Mouse (Mus musculus): ENCODE measurements around the gene Tsen54. TPM values are rescaled to one million over a fixed set of nuclear protein-coding genes. Genes with fewer than 3 reads are reported as not detected.
A peak's percentile ranks its signal among the peaks of the same experiment; 100 is the strongest.

Tsen54 gene
- polyA plus RNA-seq, 1 experiment from 2014 or later, result 23.0 TPM

- H3K27ac ChIP-seq (ENCODE audit: poor library complexity, severe bottlenecking), result peak overlapping the region; percentile 77
- H3K4me2 ChIP-seq, result no peak overlapping the region
- peaks cover 19% of the 10 kb centered on the region; the same call in 1 of the 2 replicates for H3K36me3 ChIP-seq
- peak overlapping the region; percentile 25; the same call in 1 of the 2 replicates for H3K9ac ChIP-seq
- H3K9me3 ChIP-seq (replicated peaks), result no peaks in the 10 kb centered on the region
- 86% methylated on average over 17 of the region's 17 CpGs for WGBS
- peaks cover 70% of the 10 kb centered on the region for H3K4me1 ChIP-seq (replicated peaks)
- ATAC-seq (ENCODE audit: insufficient number of reproducible peaks, low FRiP score), result no peak
- H3K4me3 ChIP-seq, result no peak overlapping the region
- H3K27me3 ChIP-seq (replicated peaks), result no peaks in the 10 kb centered on the region
Measured at GRCm38 (mm10) chr11:115777487-115778335, 36.8 kb upstream of the Tsen54 start.

DNA sequence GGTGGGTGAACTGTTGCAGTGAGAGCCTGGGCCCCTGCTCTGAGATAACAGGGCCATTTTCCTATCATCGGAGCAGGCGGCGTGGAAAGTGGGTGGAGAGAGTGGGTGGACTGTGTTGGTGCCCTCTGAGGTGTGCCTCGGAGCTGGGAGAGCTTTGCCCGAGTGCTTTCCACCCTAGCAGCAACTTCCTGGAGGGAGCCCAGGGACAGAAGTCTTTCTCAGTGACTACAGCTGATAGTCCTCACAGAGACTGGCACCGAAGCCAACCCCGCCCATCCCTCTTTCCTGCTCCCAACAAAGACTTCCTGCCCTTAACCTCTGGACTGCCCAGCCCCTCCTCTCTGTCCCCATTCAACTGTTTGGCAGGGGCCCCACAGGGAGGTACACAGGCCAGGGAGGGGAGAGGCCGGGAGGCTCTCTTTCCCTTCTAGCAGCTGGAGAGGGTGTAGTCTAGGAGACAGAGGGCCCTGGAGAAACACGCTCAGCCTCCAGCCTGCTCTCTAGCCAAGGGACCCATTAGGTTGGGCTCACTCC is 35.4 kb upstream of the Tsen54 start:
- Histone ChIP-seq H3K36me3 (peaks cover 17% of the 10 kb centered on the region; the same call in 1 of the 2 replicates), H3K27ac (ENCODE audit: poor library complexity, severe bottlenecking) (peak overlapping the region; percentile 97), H3K4me2 (peak overlapping the region; percentile 62), H3K9me3 (replicated peaks) (no peaks in the 10 kb centered on the region), H3K9ac (peak overlapping the region; percentile 56; the same call in 1 of the 2 replicates), H3K4me1 (replicated peaks) (peaks cover 77% of the 10 kb centered on the region), H3K27me3 (replicated peaks) (no peaks in the 10 kb centered on the region), H3K4me3 (peak overlapping the region; percentile 16)
- peak; percentile 89 for ATAC-seq (ENCODE audit: insufficient number of reproducible peaks, low FRiP score)
- 3% methylated on average over 9 of the region's 9 CpGs for WGBS

DNA sequence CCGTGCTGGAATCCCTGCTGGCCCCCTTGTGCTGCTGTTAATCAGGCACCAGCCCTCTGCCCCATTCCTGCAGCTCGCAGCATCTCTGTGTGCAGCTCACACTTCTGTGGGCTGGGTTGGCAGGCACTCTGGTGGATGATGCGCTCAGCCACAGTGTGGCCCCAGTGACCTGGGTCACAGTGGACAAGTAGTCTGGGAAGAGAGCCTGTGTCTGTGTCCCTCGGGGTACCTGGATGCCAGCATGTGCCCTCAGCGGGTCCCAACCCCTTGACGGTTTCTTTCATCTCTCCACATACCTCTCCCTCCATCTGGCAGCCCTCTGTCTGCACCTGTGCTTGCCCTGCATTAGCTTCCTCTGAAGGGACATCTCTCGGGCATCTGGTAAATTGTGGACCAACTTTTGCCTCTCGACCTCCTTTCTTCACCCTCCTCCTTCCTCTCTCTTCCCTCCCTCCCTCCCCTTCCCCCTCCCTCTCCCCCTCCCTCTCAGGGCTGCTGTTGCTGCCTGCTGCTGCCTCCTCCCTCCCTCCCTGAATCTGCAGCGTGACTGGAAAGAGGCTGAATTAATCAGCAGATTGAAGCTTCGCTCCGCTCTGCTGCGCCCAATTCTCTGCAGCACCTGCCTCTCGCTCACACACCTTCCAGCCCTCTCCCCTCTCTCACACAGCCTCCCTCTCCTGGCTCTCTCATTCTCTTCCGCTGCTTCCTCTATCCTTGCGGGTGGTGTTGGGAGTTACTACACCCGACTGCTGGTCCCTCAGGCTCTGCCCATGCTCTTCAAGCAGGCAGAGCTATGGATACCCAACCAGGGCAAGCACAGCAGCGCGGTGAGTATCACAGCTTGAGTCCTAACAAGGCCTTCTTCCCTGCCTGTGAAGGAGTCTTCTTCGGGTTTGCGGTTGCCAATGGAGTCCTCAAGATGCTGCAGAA is 34.1 kb upstream of the Tsen54 start:
- ATAC-seq (ENCODE audit: insufficient number of reproducible peaks, low FRiP score), result no peak
- Histone ChIP-seq H3K27ac (ENCODE audit: poor library complexity, severe bottlenecking) (peak overlapping the region; percentile 97), H3K4me3 (0 out of 2 replicates have a peak overlapping the region, but pooled peaks have one; percentile 4), H3K9ac (peak overlapping the region; percentile 56), H3K27me3 (replicated peaks) (no peaks in the 10 kb centered on the region), H3K4me2 (peak overlapping the region; percentile 62), H3K36me3 (peaks cover 18% of the 10 kb centered on the region; the same call in 1 of the 2 replicates), H3K9me3 (replicated peaks) (no peaks in the 10 kb centered on the region), H3K4me1 (replicated peaks) (peaks cover 67% of the 10 kb centered on the region)
- 23% methylated on average over 20 of the region's 20 CpGs for WGBS

- H3K9ac ChIP-seq, result no peak overlapping the region
- 79% methylated on average over 6 of the region's 6 CpGs for WGBS
- no peak overlapping the region for H3K4me2 ChIP-seq
- H3K36me3 ChIP-seq, result peaks cover 66% of the 10 kb centered on the region
- H3K27ac ChIP-seq (ENCODE audit: poor library complexity, severe bottlenecking), result no peak overlapping the region
- H3K9me3 ChIP-seq (replicated peaks), result no peaks in the 10 kb centered on the region
- ATAC-seq (ENCODE audit: insufficient number of reproducible peaks, low FRiP score), result no peak
- H3K4me1 ChIP-seq (replicated peaks), result peaks cover 8% of the 10 kb centered on the region
- H3K4me3 ChIP-seq, result no peak overlapping the region
- no peaks in the 10 kb centered on the region for H3K27me3 ChIP-seq (replicated peaks)
Measured at GRCm38 (mm10) chr11:115786473-115786872, 28.1 kb upstream of the Tsen54 start.

DNA sequence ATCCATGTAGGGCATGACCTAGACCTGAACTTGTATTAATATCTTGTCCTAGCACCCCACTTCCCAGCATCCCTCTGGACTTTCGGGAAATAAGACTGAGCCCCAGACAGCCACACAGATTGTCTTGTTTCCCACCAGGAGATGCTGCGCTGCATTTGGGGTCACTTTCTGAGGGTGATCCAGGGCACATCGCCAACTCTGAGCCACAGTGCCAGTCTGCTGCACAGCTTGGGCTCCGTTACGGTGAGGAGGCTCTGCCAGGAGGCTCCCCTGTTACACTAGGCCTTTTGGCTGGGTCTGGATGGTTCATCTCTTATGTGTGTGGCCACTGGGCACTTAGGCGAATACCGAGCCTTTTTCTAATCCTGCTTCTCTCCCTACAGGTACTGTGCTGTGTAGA is 24.7 kb upstream of the Tsen54 start:
- WGBS, result 92% methylated on average over 7 of the region's 7 CpGs
- no peaks in the 10 kb centered on the region for H3K4me1 ChIP-seq (replicated peaks)
- H3K9me3 ChIP-seq (replicated peaks), result no peaks in the 10 kb centered on the region
- H3K9ac ChIP-seq, result no peak overlapping the region
- peaks cover 92% of the 10 kb centered on the region for H3K36me3 ChIP-seq
- no peaks in the 10 kb centered on the region for H3K27me3 ChIP-seq (replicated peaks)
- H3K27ac ChIP-seq (ENCODE audit: poor library complexity, severe bottlenecking), result no peak overlapping the region
- no peak overlapping the region for H3K4me2 ChIP-seq
- H3K4me3 ChIP-seq, result no peak overlapping the region
- ATAC-seq (ENCODE audit: insufficient number of reproducible peaks, low FRiP score), result no peak

DNA sequence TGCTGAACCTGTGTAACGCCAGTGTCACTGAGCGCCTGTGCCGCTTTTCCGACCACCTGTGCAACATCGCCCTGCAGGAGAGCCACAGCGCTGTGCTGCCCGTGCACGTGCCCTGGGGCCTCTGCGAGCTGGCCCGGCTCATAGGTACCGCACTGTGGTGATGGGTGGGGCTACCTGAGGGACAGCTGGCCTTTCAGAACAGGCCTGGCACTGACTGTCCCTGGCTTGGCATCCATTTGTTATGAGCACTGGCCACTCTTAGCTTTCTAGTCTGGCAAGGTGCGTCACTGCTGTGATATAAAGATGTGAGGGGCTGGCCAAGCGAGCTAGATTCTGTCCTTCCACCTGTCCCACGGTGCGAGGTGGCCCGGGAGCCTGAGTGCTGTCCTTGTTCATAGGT is 22.6 kb upstream of the Tsen54 start:
- 94% methylated on average over 16 of the region's 16 CpGs for WGBS
- H3K4me1 ChIP-seq (replicated peaks), result no peaks in the 10 kb centered on the region
- no peak for ATAC-seq (ENCODE audit: insufficient number of reproducible peaks, low FRiP score)

GRCm38 (mm10) chr11:115792353-115792752 is 22.2 kb upstream of the Tsen54 start:
- no peak overlapping the region for H3K9ac ChIP-seq
- no peaks in the 10 kb centered on the region for H3K9me3 ChIP-seq (replicated peaks)
- H3K27me3 ChIP-seq (replicated peaks), result no peaks in the 10 kb centered on the region
- H3K4me2 ChIP-seq, result no peak overlapping the region
- no peak for ATAC-seq (ENCODE audit: insufficient number of reproducible peaks, low FRiP score)
- peaks cover 98% of the 10 kb centered on the region for H3K36me3 ChIP-seq
- H3K4me1 ChIP-seq (replicated peaks), result no peaks in the 10 kb centered on the region
- no peak overlapping the region for H3K4me3 ChIP-seq
- 83% methylated on average over 14 of the region's 14 CpGs for WGBS
- H3K27ac ChIP-seq (ENCODE audit: poor library complexity, severe bottlenecking), result no peak overlapping the region

More for the DNA sequence above, 22.6 kb upstream of the Tsen54 start:
- Histone ChIP-seq H3K9ac (no peak overlapping the region), H3K27ac (ENCODE audit: poor library complexity, severe bottlenecking) (no peak overlapping the region), H3K4me3 (no peak overlapping the region), H3K27me3 (replicated peaks) (no peaks in the 10 kb centered on the region), H3K9me3 (replicated peaks) (no peaks in the 10 kb centered on the region), H3K4me2 (no peak overlapping the region), H3K36me3 (peaks cover 98% of the 10 kb centered on the region)

- WGBS, result 78% methylated on average over 15 of the region's 15 CpGs
- Histone ChIP-seq H3K36me3 (peaks cover 99% of the 10 kb centered on the region), H3K4me3 (no peak overlapping the region), H3K27me3 (replicated peaks) (no peaks in the 10 kb centered on the region), H3K27ac (ENCODE audit: poor library complexity, severe bottlenecking) (0 out of 2 replicates have a peak overlapping the region, but pooled peaks have one; percentile 1), H3K4me2 (no peak overlapping the region), H3K9me3 (replicated peaks) (no peaks in the 10 kb centered on the region), H3K4me1 (replicated peaks) (no peaks in the 10 kb centered on the region), H3K9ac (no peak overlapping the region)
- no peak for ATAC-seq (ENCODE audit: insufficient number of reproducible peaks, low FRiP score)
Measured at GRCm38 (mm10) chr11:115796898-115797297, 17.6 kb upstream of the Tsen54 start.

GRCm38 (mm10) chr11:115797665-115798064 is 16.9 kb upstream of the Tsen54 start:
- Histone ChIP-seq H3K4me1 (replicated peaks) (no peaks in the 10 kb centered on the region), H3K4me3 (no peak overlapping the region), H3K27ac (ENCODE audit: poor library complexity, severe bottlenecking) (0 out of 2 replicates have a peak overlapping the region, but pooled peaks have one; percentile 19), H3K4me2 (no peak overlapping the region), H3K27me3 (replicated peaks) (no peaks in the 10 kb centered on the region), H3K36me3 (peaks cover 99% of the 10 kb centered on the region), H3K9me3 (replicated peaks) (no peaks in the 10 kb centered on the region), H3K9ac (no peak overlapping the region)
- 76% methylated on average over 9 of the region's 9 CpGs for WGBS
- no peak for ATAC-seq (ENCODE audit: insufficient number of reproducible peaks, low FRiP score)

GRCm38 (mm10) chr11:115800981-115801380 is 13.5 kb upstream of the Tsen54 start:
- 91% methylated on average over 18 of the region's 18 CpGs for WGBS

More at GRCm38 (mm10) chr11:115800981-115801380, 13.5 kb upstream of the Tsen54 start:
- H3K4me2 ChIP-seq, result no peak overlapping the region
- no peak for ATAC-seq (ENCODE audit: insufficient number of reproducible peaks, low FRiP score)
- no peak overlapping the region for H3K27ac ChIP-seq (ENCODE audit: poor library complexity, severe bottlenecking)
- no peak overlapping the region for H3K9ac ChIP-seq
- H3K36me3 ChIP-seq, result peaks cover 95% of the 10 kb centered on the region
- H3K27me3 ChIP-seq (replicated peaks), result no peaks in the 10 kb centered on the region
- H3K4me1 ChIP-seq (replicated peaks), result no peaks in the 10 kb centered on the region; the same call in 1 of the 2 replicates
- no peaks in the 10 kb centered on the region for H3K9me3 ChIP-seq (replicated peaks)
- no peak overlapping the region for H3K4me3 ChIP-seq
